Mouse (Mus musculus): Measurements from ENCODE around the gene Mrln. TPM values are rescaled to one million over a fixed set of nuclear protein-coding genes. Genes with fewer than 3 reads are reported as not detected.
"Not testable (repeated sequence)": the region's sequence is repeated elsewhere in the genome, so short reads cannot be mapped to it uniquely, and the experiment has no call there.

Gene Mrln
- polyA plus RNA-seq, 2 experiments, result 35.5 to 37.7 TPM

DNA sequence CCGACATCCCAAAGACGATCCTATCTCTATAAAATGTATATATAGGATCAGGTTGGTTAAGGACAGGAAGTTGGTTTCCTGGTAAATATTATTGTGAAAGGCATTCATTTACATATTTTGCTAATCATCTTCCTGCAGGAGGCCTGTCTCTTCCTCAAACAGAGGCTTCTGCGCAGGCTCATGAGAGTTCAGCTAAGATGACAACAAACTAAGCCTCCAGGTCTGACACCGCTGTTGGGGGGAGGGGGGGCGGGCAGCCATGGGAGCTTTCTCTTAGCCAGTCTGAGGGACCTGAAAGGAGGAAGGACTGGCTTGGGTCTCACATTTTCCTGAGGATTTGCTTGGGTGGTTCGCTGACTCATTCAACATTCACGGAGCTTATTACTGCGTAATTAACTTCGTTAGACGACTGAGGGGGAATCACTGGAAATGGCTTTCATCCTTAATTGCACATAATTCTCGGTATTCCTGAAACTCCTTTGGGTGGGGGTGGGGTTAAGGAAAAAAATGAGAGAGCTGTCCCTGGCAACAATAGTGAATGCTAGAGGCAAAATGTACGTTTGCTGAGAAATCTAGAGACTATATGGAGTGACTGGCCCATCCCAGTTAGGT is 3.5 kb upstream of the Mrln start:
- Histone ChIP-seq H3K9me3 (ENCODE audit: control insufficient read depth, low read length) (no peaks in the 10 kb centered on the region), H3K27ac (replicated peaks; ENCODE audit: low read depth, low read length) (no peak overlapping the region), H3K4me3 (replicated peaks; ENCODE audit: low read length) (no peak overlapping the region), H3K4me1 (ENCODE audit: control insufficient read depth, insufficient read depth, low read length) (peaks cover 10% of the 10 kb centered on the region), H3K36me3 (ENCODE audit: control insufficient read depth, insufficient read depth, low read length) (no peaks in the 10 kb centered on the region), H3K9ac (ENCODE audit: low read depth, low read length, severe bottlenecking) (no peak overlapping the region), H3K4me2 (replicated peaks; ENCODE audit: low read depth, low read length, severe bottlenecking) (no peak overlapping the region), H3K27me3 (ENCODE audit: control insufficient read depth, insufficient read depth, low read length) (no peaks in the 10 kb centered on the region)
- WGBS, result 65% methylated on average over 12 of the region's 12 CpGs
- DNase-seq (ENCODE audit: low spot score) (no peak), ATAC-seq (ENCODE audit: low FRiP score, low read depth) (no peak)
- no peak for TF ChIP-seq POLR2A (IDR thresholded peaks at IDR 0.05; ENCODE audit: borderline replicate concordance, extremely low read depth, insufficient read depth, insufficient read length)

DNA sequence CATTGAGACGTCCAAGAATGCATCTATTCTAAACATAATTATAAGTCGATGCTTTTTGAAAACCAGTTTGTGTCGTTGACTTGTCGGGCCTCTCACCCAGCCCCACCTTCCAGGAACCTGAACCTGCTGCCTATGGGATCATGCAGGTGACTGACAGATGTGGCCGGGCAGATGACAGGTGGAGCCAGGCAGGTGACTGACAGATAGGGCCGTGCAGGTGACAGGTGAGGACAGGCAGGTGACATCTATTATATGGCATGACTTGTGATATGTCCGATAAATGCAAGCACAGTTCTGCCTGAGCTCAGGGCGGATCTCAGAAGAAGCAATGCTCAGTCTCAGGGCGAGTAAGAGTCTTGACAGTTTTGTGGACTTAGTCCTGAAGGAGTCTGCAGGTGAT is 6.8 kb downstream of the Mrln start:
- Histone ChIP-seq H3K27ac (replicated peaks; ENCODE audit: low read depth, low read length) (no peak overlapping the region), H3K4me2 (replicated peaks; ENCODE audit: low read depth, low read length, severe bottlenecking) (no peak overlapping the region), H3K9ac (ENCODE audit: low read depth, low read length, severe bottlenecking) (no peak overlapping the region), H3K4me1 (ENCODE audit: control insufficient read depth, insufficient read depth, low read length) (no peaks in the 10 kb centered on the region), H3K36me3 (ENCODE audit: control insufficient read depth, insufficient read depth, low read length) (no peaks in the 10 kb centered on the region), H3K9me3 (ENCODE audit: control insufficient read depth, low read length) (no peaks in the 10 kb centered on the region), H3K27me3 (ENCODE audit: control insufficient read depth, insufficient read depth, low read length) (no peaks in the 10 kb centered on the region), H3K4me3 (replicated peaks; ENCODE audit: low read length) (no peak overlapping the region)
- ATAC-seq (ENCODE audit: low FRiP score, low read depth) (no peak), DNase-seq (ENCODE audit: low spot score) (no peak)
- 81% methylated on average over 9 of the region's 9 CpGs for WGBS
- no peak for TF ChIP-seq POLR2A (IDR thresholded peaks at IDR 0.05; ENCODE audit: borderline replicate concordance, extremely low read depth, insufficient read depth, insufficient read length)

DNA sequence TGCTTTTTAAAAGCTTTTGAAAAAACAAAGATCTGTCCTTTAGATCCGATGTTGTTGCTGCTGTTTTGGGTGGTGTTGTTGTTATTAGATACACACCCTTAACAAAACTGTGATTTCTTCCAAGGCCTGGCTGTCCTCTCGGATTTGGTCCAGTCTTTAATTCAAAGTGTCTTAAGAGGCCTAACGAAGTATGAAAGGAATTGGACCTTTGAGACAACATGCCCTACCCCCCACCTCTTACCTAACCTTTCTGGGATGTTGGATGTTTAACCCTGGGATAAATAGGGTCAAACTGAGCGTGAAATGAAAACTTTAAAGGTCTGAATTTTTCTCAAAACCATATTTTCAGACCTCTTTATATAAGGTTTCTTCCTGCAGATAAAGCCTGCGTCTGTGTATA is 16.5 kb downstream of the Mrln start:
- 74% methylated on average over 5 of the region's 5 CpGs for WGBS
- no peaks in the 10 kb centered on the region for H3K4me1 ChIP-seq (ENCODE audit: control insufficient read depth, insufficient read depth, low read length)
- no peak for TF ChIP-seq POLR2A (IDR thresholded peaks at IDR 0.05; ENCODE audit: borderline replicate concordance, extremely low read depth, insufficient read depth, insufficient read length)

DNA sequence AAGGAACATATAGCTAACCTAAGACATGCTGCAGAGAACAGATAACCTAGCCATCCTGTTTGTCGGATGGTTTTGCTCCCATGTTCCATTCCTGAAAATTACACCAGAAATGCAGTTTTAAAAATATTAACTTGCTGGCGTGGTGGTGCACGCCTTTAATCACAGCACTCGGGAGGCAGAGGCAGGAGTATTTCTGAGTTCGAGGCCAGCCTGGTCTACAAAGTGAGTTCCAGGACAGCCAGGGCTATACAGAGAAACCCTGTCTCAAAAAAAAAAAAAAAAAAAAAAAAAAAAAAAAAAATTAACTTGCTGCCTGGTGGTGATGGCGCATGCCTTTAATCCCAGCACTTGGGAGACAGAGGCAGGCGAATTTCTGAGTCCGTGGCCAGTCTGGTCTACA is 17.8 kb downstream of the Mrln start:
- H3K9ac ChIP-seq (ENCODE audit: low read depth, low read length, severe bottlenecking); H3K36me3 ChIP-seq (ENCODE audit: control insufficient read depth, insufficient read depth, low read length); H3K4me1 ChIP-seq (ENCODE audit: control insufficient read depth, insufficient read depth, low read length); ATAC-seq (ENCODE audit: low FRiP score, low read depth); H3K27me3 ChIP-seq (ENCODE audit: control insufficient read depth, insufficient read depth, low read length); H3K4me3 ChIP-seq (replicated peaks; ENCODE audit: low read length); H3K4me2 ChIP-seq (replicated peaks; ENCODE audit: low read depth, low read length, severe bottlenecking); H3K9me3 ChIP-seq (ENCODE audit: control insufficient read depth, low read length); H3K27ac ChIP-seq (replicated peaks; ENCODE audit: low read depth, low read length); DNase-seq (ENCODE audit: low spot score): not testable (repeated sequence)
- WGBS, result 93% methylated on average over 8 of the region's 8 CpGs

More for the DNA sequence above, 16.5 kb downstream of the Mrln start:
- DNase-seq (ENCODE audit: low spot score) (no peak), ATAC-seq (ENCODE audit: low FRiP score, low read depth) (no peak)
- Histone ChIP-seq H3K9me3 (ENCODE audit: control insufficient read depth, low read length) (no peaks in the 10 kb centered on the region), H3K9ac (ENCODE audit: low read depth, low read length, severe bottlenecking) (no peak overlapping the region), H3K4me3 (replicated peaks; ENCODE audit: low read length) (no peak overlapping the region), H3K36me3 (ENCODE audit: control insufficient read depth, insufficient read depth, low read length) (no peaks in the 10 kb centered on the region), H3K4me2 (replicated peaks; ENCODE audit: low read depth, low read length, severe bottlenecking) (no peak overlapping the region), H3K27me3 (ENCODE audit: control insufficient read depth, insufficient read depth, low read length) (no peaks in the 10 kb centered on the region), H3K27ac (replicated peaks; ENCODE audit: low read depth, low read length) (no peak overlapping the region)

DNA sequence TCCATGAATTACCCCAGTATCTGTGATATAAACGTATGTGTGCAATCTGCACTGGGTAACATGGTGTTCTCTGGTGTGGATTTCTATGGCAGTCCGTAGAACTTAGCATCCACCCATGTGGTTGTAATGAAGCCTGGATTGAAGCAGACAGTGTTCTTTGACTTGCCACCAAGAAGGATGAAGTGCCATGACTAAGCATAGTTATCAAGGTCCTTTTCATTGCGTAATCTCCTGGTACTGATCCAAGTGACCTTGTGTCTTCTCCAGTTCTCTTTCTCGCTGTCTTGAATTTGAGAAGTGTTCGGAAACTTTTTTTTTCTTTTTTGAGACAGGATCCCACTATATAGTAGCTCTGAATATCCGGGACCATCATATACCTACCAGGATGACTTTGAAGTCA is 20.1 kb downstream of the Mrln start:
- ATAC-seq (ENCODE audit: low FRiP score, low read depth), result no peak

DNA sequence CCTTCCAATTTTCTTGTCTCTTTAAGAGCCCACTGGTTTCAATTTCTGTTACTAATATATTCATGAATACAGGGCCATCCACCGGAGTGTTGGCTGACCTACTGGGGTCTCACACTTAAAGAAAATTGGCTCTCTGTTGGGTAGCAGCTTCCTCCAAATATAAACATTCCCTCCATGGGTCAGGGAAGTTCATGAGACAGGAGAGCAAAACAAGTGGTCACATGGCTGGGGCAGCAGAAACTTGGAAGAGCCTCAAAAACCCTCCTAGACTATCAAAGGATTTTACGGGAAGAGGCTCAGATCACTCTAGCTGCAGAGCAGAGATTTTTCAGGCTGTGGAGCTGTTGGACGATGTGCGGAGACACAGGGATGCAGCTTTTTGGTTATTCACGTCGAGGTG is 21.3 kb downstream of the Mrln start:
- Histone ChIP-seq H3K4me2 (replicated peaks; ENCODE audit: low read depth, low read length, severe bottlenecking) (no peak overlapping the region), H3K9ac (ENCODE audit: low read depth, low read length, severe bottlenecking) (no peak overlapping the region), H3K27me3 (ENCODE audit: control insufficient read depth, insufficient read depth, low read length) (no peaks in the 10 kb centered on the region), H3K9me3 (ENCODE audit: control insufficient read depth, low read length) (no peaks in the 10 kb centered on the region), H3K4me3 (replicated peaks; ENCODE audit: low read length) (no peak overlapping the region), H3K27ac (replicated peaks; ENCODE audit: low read depth, low read length) (no peak overlapping the region), H3K4me1 (ENCODE audit: control insufficient read depth, insufficient read depth, low read length) (no peaks in the 10 kb centered on the region), H3K36me3 (ENCODE audit: control insufficient read depth, insufficient read depth, low read length) (no peaks in the 10 kb centered on the region)
- ATAC-seq (ENCODE audit: low FRiP score, low read depth), result no peak
- no peak for TF ChIP-seq POLR2A (IDR thresholded peaks at IDR 0.05; ENCODE audit: borderline replicate concordance, extremely low read depth, insufficient read depth, insufficient read length)
- DNase-seq (ENCODE audit: low spot score), result no peak
- WGBS, result 64% methylated on average over 6 of the region's 6 CpGs

More for the DNA sequence above, 20.1 kb downstream of the Mrln start:
- Histone ChIP-seq H3K9ac (ENCODE audit: low read depth, low read length, severe bottlenecking) (no peak overlapping the region), H3K27ac (replicated peaks; ENCODE audit: low read depth, low read length) (no peak overlapping the region), H3K9me3 (ENCODE audit: control insufficient read depth, low read length) (no peaks in the 10 kb centered on the region), H3K4me3 (replicated peaks; ENCODE audit: low read length) (no peak overlapping the region), H3K36me3 (ENCODE audit: control insufficient read depth, insufficient read depth, low read length) (no peaks in the 10 kb centered on the region), H3K4me1 (ENCODE audit: control insufficient read depth, insufficient read depth, low read length) (no peaks in the 10 kb centered on the region), H3K27me3 (ENCODE audit: control insufficient read depth, insufficient read depth, low read length) (no peaks in the 10 kb centered on the region), H3K4me2 (replicated peaks; ENCODE audit: low read depth, low read length, severe bottlenecking) (no peak overlapping the region)
- 89% methylated on average over 6 of the region's 6 CpGs for WGBS
- no peak for DNase-seq (ENCODE audit: low spot score)
- TF ChIP-seq POLR2A (IDR thresholded peaks at IDR 0.05; ENCODE audit: borderline replicate concordance, extremely low read depth, insufficient read depth, insufficient read length), result no peak

All from limb, embryonic 14.5 days (tissue).